Mouse (Mus musculus) stomach, postnatal 0 days (tissue): ENCODE results near the gene Gpc3. TPM values are rescaled to one million over a fixed set of nuclear protein-coding genes. Genes with fewer than 3 reads are reported as not detected.

ENCODE experiments used
- ATAC-seq: fragments of 200-750 bp; cut with Nextera tagmentation; 2 replicates; pipeline ENCODE4 v1.8.0; 2017; ENCODE audit not compliant: low FRiP score, low TSS enrichment
- DNase-seq: peaks from one replicate; pipeline ENCODE4 v3.0.0-alpha.2; 2016; ENCODE audit warnings: low spot score
- H3K27ac ChIP-seq: fragments of 300-500 bp; sonication (generic); replicated peaks from 2 replicates; pipeline ENCODE4 v1.5.1; 2014; ENCODE audit warnings: mild to moderate bottlenecking, control low read depth
- H3K27me3 ChIP-seq: fragments of 300-500 bp; sonication (generic); 2 replicates; pipeline ENCODE4 v1.6.1; 2014; ENCODE audit warnings: low read length; ENCODE audit not compliant: control insufficient read depth, insufficient read depth
- H3K36me3 ChIP-seq: fragments of 300-500 bp; sonication (generic); 2 replicates; pipeline ENCODE4 v1.6.1; 2014; ENCODE audit warnings: low read length, mixed read lengths; ENCODE audit not compliant: control insufficient read depth, insufficient read depth
- H3K4me1 ChIP-seq: fragments of 300-500 bp; sonication (generic); replicated peaks from 2 replicates; pipeline ENCODE4 v1.6.1; 2014; ENCODE audit warnings: antibody characterized with exemption; ENCODE audit not compliant: control insufficient read depth, insufficient read depth
- H3K4me2 ChIP-seq: fragments of 300-500 bp; sonication (generic); replicated peaks from 2 replicates; pipeline ENCODE4 v1.6.1; 2014; ENCODE audit warnings: low read depth, mild to moderate bottlenecking, control low read depth, moderate library complexity
- H3K4me3 ChIP-seq: fragments of 300-500 bp; sonication (generic); 2 replicates; pipeline ENCODE4 v1.5.1; 2014; ENCODE audit warnings: low read depth, low read length, control low read depth
- H3K9ac ChIP-seq: fragments of 300-500 bp; sonication (generic); 2 replicates; pipeline ENCODE4 v1.6.1; 2014; ENCODE audit warnings: mild to moderate bottlenecking, low read length, control low read depth, mixed read lengths
- H3K9me3 ChIP-seq: fragments of 300-500 bp; sonication (generic); 2 replicates; pipeline ENCODE4 v1.6.1; 2016; ENCODE audit warnings: low read length; ENCODE audit not compliant: control insufficient read depth
- CTCF ChIP-seq: IDR thresholded peaks from 2 replicates; pipeline ENCODE4 v1.5.1; 2016; ENCODE audit warnings: antibody characterized with exemption, low read depth, mild to moderate bottlenecking, moderate library complexity
- EP300 ChIP-seq: optimal IDR thresholded peaks from 2 replicates; pipeline ENCODE3; 2016; ENCODE audit warnings: antibody characterized with exemption
- WGBS: fragments of 180-500 bp; shearing (Covaris S2); extraction: QIAGEN DNeasy Blood & Tissue Kit; methylation state at CpG from one replicate; pipeline ENCODE4 v1.1.7; 2014; 5-methylcytosine and 5-hydroxymethylcytosine counted together
- polyA plus RNA-seq: library from polyadenylated mRNA; unstranded; fragments of >200 nt; fragmentation: Nextera tagmentation; extraction: Ambion mirVana; gene quantifications from 2 replicates; pipeline ENCODE4 v1.2.1, GENCODE M21; 2015

The Gpc3 gene
- polyA plus RNA-seq, 1 experiment from 2014 or later, result 238 TPM

- DNase-seq (no peak), ATAC-seq (no peak)
- Histone ChIP-seq H3K4me3 (no peak overlapping the region), H3K4me2 (no peak overlapping the region), H3K4me1 (no peaks in the 10 kb centered on the region), H3K9ac (no peak overlapping the region), H3K36me3 (no peaks in the 10 kb centered on the region), H3K27me3 (no peaks in the 10 kb centered on the region), H3K27ac (no peak overlapping the region), H3K9me3 (no peaks in the 10 kb centered on the region)
- WGBS, result 38% methylated on average over 2 of the region's 2 CpGs
- TF ChIP-seq CTCF (no peak), EP300 (no peak)
These were observed 29.6 kb upstream of the Gpc3 start for GRCm38 (mm10) chrX:52643350-52643749.

GRCm38 (mm10) chrX:52642126-52642525 lies 28.4 kb upstream of the Gpc3 start:
- no peaks in the 10 kb centered on the region for H3K4me1 ChIP-seq
- no peak for TF ChIP-seq CTCF
- TF ChIP-seq EP300, result no peak
- ATAC-seq, result no peak
- no peak for DNase-seq
- WGBS, result 75% methylated on average over 2 of the region's 2 CpGs
- H3K9me3 ChIP-seq, result no peaks in the 10 kb centered on the region
- H3K36me3 ChIP-seq, result no peaks in the 10 kb centered on the region
- H3K27ac ChIP-seq, result no peak overlapping the region
- no peaks in the 10 kb centered on the region for H3K27me3 ChIP-seq
- H3K4me2 ChIP-seq, result no peak overlapping the region
- no peak overlapping the region for H3K4me3 ChIP-seq
- H3K9ac ChIP-seq, result no peak overlapping the region

GRCm38 (mm10) chrX:52637419-52637818 lies 23.7 kb upstream of the Gpc3 start:
- Histone ChIP-seq H3K4me3 (no peak overlapping the region), H3K27me3 (no peaks in the 10 kb centered on the region), H3K4me2 (no peak overlapping the region), H3K9ac (no peak overlapping the region), H3K4me1 (no peaks in the 10 kb centered on the region), H3K9me3 (no peaks in the 10 kb centered on the region), H3K27ac (no peak overlapping the region), H3K36me3 (no peaks in the 10 kb centered on the region)
- TF ChIP-seq EP300 (no peak), CTCF (no peak)
- DNase-seq (no peak), ATAC-seq (no peak)

GRCm38 (mm10) chrX:52633976-52634375 lies 20.2 kb upstream of the Gpc3 start:
- TF ChIP-seq CTCF, result no peak
- TF ChIP-seq EP300, result no peak

GRCm38 (mm10) chrX:52632688-52633324 lies 19.1 kb upstream of the Gpc3 start:
- 46% methylated on average over 7 of the region's 7 CpGs for WGBS
- Histone ChIP-seq H3K27ac (no peak overlapping the region), H3K9ac (no peak overlapping the region), H3K4me1 (no peaks in the 10 kb centered on the region), H3K36me3 (no peaks in the 10 kb centered on the region), H3K4me3 (no peak overlapping the region), H3K9me3 (no peaks in the 10 kb centered on the region), H3K27me3 (no peaks in the 10 kb centered on the region), H3K4me2 (no peak overlapping the region)
- TF ChIP-seq EP300 (no peak), CTCF (no peak)
- DNase-seq (no peak), ATAC-seq (no peak)

More at GRCm38 (mm10) chrX:52633976-52634375, 20.2 kb upstream of the Gpc3 start:
- no peak overlapping the region for H3K4me2 ChIP-seq
- H3K27ac ChIP-seq, result no peak overlapping the region
- DNase-seq (no peak), ATAC-seq (no peak)
- no peaks in the 10 kb centered on the region for H3K9me3 ChIP-seq
- H3K27me3 ChIP-seq, result no peaks in the 10 kb centered on the region
- WGBS, result 72% methylated on average over 6 of the region's 6 CpGs
- no peak overlapping the region for H3K4me3 ChIP-seq
- no peak overlapping the region for H3K9ac ChIP-seq
- no peaks in the 10 kb centered on the region for H3K36me3 ChIP-seq
- no peaks in the 10 kb centered on the region for H3K4me1 ChIP-seq

- Histone ChIP-seq H3K9me3 (no peaks in the 10 kb centered on the region), H3K4me2 (no peak overlapping the region), H3K27me3 (no peaks in the 10 kb centered on the region), H3K4me1 (no peaks in the 10 kb centered on the region), H3K4me3 (no peak overlapping the region), H3K36me3 (no peaks in the 10 kb centered on the region), H3K27ac (no peak overlapping the region), H3K9ac (no peak overlapping the region)
- ATAC-seq (no peak), DNase-seq (no peak)
- 57% methylated on average over 6 of the region's 6 CpGs for WGBS
- TF ChIP-seq CTCF, result no peak
- no peak for TF ChIP-seq EP300
These were observed 13.4 kb upstream of the Gpc3 start for GRCm38 (mm10) chrX:52626963-52627716.
